Mouse (Mus musculus) lung, adult 2 months (tissue): ENCODE results near the gene Greb1.

Source experiments
- CTCF ChIP-seq: fragments of 200-500 bp; IDR thresholded peaks from 2 replicates; pipeline ENCODE4 v1.5.1; 2011; ENCODE audit warnings: mild to moderate bottlenecking, low read length, control low read depth; ENCODE audit not compliant: insufficient read depth
- POLR2A ChIP-seq: fragments of 200-500 bp; IDR thresholded peaks from 2 replicates; pipeline ENCODE4 v1.6.1; 2011; ENCODE audit warnings: low read depth, mild to moderate bottlenecking, control low read depth, low read length, borderline replicate concordance; ENCODE audit errors: extremely low read depth

DNA sequence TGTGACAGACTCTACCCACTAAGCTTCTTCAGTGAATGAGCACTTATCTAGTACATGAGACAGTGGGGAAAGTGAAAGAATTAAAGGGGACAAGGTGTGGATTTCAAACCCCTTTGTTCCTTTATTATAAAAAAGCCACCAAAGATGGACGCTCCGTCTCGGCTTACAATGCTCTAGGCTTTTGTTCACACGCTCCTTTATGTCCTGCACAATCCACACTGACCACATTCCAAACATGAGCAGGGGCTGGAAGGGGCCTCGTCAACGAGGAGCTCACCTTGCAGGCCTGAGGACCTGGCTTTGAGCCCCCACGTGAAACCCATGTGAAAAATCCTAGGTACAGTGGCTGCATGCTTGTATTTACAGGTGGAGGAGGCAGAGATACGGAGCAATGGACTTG lies 156.0 kb downstream of the Greb1 start:
- TF ChIP-seq CTCF, result no peak
- TF ChIP-seq POLR2A, result no peak
